Mouse (Mus musculus) hindbrain, embryonic 10.5 days (tissue): ENCODE measurements around the gene Bmper. TPM values are rescaled to one million over a fixed set of nuclear protein-coding genes. Genes with fewer than 3 reads are reported as not detected.

Experiments used
- DNase-seq: peaks from one replicate; pipeline ENCODE4 v3.0.0-alpha.2; 2017; ENCODE audit warnings: low spot score
- H3K27ac ChIP-seq: fragments of 300-500 bp; sonication (generic); 2 replicates; pipeline ENCODE4 v1.5.1; 2016; ENCODE audit warnings: mild to moderate bottlenecking, moderate library complexity
- H3K27me3 ChIP-seq: fragments of 300-500 bp; sonication (generic); 2 replicates; pipeline ENCODE4 v1.6.1; 2016; ENCODE audit warnings: mild to moderate bottlenecking; ENCODE audit not compliant: poor library complexity, insufficient read depth, severe bottlenecking
- H3K36me3 ChIP-seq: fragments of 300-500 bp; sonication (generic); 2 replicates; pipeline ENCODE4 v1.6.1; 2016; ENCODE audit warnings: mild to moderate bottlenecking, moderate library complexity
- H3K4me1 ChIP-seq: fragments of 300-500 bp; sonication (generic); replicated peaks from 2 replicates; pipeline ENCODE4 v1.6.1; 2016; ENCODE audit warnings: mild to moderate bottlenecking
- H3K4me3 ChIP-seq: fragments of 300-500 bp; sonication (generic); 2 replicates; pipeline ENCODE4 v1.5.1; 2016; ENCODE audit warnings: mild to moderate bottlenecking, moderate library complexity
- H3K9me3 ChIP-seq: fragments of 300-500 bp; sonication (generic); 2 replicates; pipeline ENCODE4 v1.6.1; 2016; ENCODE audit warnings: mild to moderate bottlenecking, moderate library complexity
- WGBS: fragments of 180-500 bp; shearing (Covaris S2); methylation state at CpG from one replicate; pipeline ENCODE4 v1.1.7; 2016; 5-methylcytosine and 5-hydroxymethylcytosine counted together
- polyA plus RNA-seq: library from polyadenylated mRNA; unstranded; fragments of >200 nt; fragmentation: Nextera tagmentation; extraction: Ambion mirVana; gene quantifications from 2 replicates; pipeline ENCODE4 v1.2.1, GENCODE M21; 2016

Bmper gene
- polyA plus RNA-seq, 1 experiment from 2014 or later: 1.6 TPM

DNA sequence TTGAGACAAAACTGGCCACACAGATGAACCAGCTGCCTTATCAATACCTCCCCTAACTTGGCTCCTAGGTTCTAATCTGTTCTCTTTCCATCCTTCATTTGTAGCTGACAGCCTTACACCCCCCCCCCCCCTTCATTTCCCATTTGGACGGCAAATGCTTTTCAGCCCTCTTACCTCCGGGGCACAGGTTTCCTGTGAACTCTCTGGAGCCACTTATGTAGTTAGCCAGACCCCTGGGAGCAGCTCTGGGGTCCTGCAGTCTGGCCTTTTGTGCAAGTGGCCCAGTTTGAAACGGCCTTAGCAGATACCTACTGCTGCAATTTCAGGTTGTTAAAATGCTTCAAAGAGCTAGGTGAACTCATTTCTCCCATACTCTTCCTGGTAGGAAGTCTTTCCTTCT, 17.6 kb upstream of the Bmper start:
- Histone ChIP-seq H3K9me3 (no peaks in the 10 kb centered on the region), H3K27ac (no peak overlapping the region), H3K4me3 (no peak overlapping the region), H3K4me1 (peaks cover 35% of the 10 kb centered on the region), H3K27me3 (peaks cover 15% of the 10 kb centered on the region), H3K36me3 (no peaks in the 10 kb centered on the region)
- WGBS: 13% methylated on average over 3 of the region's 3 CpGs
- DNase-seq: no peak

GRCm38 (mm10) chr9:23205757-23206156, 17.1 kb upstream of the Bmper start:
- Histone ChIP-seq H3K36me3 (no peaks in the 10 kb centered on the region), H3K27me3 (peaks cover 15% of the 10 kb centered on the region), H3K4me1 (peaks cover 35% of the 10 kb centered on the region), H3K27ac (no peak overlapping the region), H3K4me3 (no peak overlapping the region), H3K9me3 (no peaks in the 10 kb centered on the region)
- DNase-seq: no peak
- 88% methylated on average over 3 of the region's 3 CpGs for WGBS

GRCm38 (mm10) chr9:23206181-23206580, 16.7 kb upstream of the Bmper start:
- Histone ChIP-seq H3K4me1 (peaks cover 35% of the 10 kb centered on the region), H3K27ac (no peak overlapping the region), H3K36me3 (no peaks in the 10 kb centered on the region), H3K4me3 (no peak overlapping the region), H3K27me3 (peaks cover 15% of the 10 kb centered on the region), H3K9me3 (no peaks in the 10 kb centered on the region)
- no peak for DNase-seq
- WGBS: 88% methylated on average over 5 of the region's 5 CpGs

DNA sequence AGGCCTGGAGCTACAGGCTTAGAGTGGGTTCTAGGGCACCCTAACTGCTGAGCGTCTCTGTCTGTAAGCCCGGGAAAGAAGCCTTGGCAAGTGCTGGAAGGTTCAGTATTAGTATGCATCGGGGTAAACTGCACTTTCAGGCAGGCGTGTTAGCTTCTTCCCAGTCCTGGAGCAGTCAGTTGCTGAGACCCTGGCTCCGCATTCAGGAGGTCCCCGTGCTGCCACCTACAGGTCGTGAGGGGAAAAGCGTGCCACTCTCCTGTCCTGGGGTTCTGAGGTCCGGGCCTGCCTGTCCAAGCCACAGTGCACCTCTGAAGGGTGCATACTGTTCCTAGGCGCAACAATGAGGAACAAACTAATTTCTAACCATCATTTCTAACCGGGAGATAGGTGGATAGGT, 10.6 kb upstream of the Bmper start:
- peak; percentile 76 for DNase-seq
- H3K4me3 ChIP-seq: no peak overlapping the region
- no peaks in the 10 kb centered on the region for H3K9me3 ChIP-seq
- no peak overlapping the region for H3K27ac ChIP-seq
- 7% methylated on average over 11 of the region's 11 CpGs for WGBS
- H3K36me3 ChIP-seq: no peaks in the 10 kb centered on the region
- peaks cover 3% of the 10 kb centered on the region; the same call in 1 of the 2 replicates for H3K27me3 ChIP-seq
- H3K4me1 ChIP-seq: no peaks in the 10 kb centered on the region

- peaks cover 55% of the 10 kb centered on the region for H3K27me3 ChIP-seq
- H3K4me1 ChIP-seq: peaks cover 19% of the 10 kb centered on the region
- 51% methylated on average over 3 of the region's 3 CpGs for WGBS
- no peaks in the 10 kb centered on the region for H3K36me3 ChIP-seq
- H3K4me3 ChIP-seq: no peak overlapping the region
- DNase-seq: no peak
- H3K27ac ChIP-seq: no peak overlapping the region
- no peaks in the 10 kb centered on the region for H3K9me3 ChIP-seq
These were observed 3.1 kb upstream of the Bmper start for GRCm38 (mm10) chr9:23219754-23220153.

DNA sequence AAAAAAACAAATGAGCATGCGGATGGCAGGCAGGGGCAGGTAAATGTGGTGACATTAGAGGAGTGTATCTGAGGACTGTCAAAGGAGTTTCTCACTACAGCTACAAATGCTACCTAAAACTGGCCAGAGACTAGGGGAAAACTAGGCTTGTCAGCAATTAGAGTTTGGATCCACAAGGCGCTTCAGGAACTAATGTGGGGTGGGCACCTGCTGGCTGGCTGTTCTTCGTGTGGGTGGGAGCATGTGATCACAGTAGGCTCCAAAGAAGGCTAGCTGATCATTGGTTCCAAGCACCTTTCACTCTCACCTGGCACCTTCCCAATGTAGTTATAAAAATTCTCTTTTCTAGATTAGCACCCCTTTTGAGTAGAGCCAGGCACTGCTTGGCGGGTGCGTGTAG, 900 bp upstream of the Bmper start:
- Histone ChIP-seq H3K27ac (peak overlapping the region; percentile 86; the same call in 1 of the 2 replicates), H3K4me1 (peaks cover 19% of the 10 kb centered on the region), H3K4me3 (peak overlapping the region; percentile 78), H3K36me3 (no peaks in the 10 kb centered on the region), H3K9me3 (no peaks in the 10 kb centered on the region), H3K27me3 (peaks cover 77% of the 10 kb centered on the region)
- DNase-seq: no peak
- WGBS: 12% methylated on average over 5 of the region's 5 CpGs

GRCm38 (mm10) chr9:23222492-23222840, 410 bp upstream of the Bmper start:
- Histone ChIP-seq H3K4me3 (peak overlapping the region; percentile 78), H3K36me3 (no peaks in the 10 kb centered on the region), H3K27me3 (peaks cover 82% of the 10 kb centered on the region), H3K9me3 (no peaks in the 10 kb centered on the region), H3K27ac (peak overlapping the region; percentile 86), H3K4me1 (peaks cover 19% of the 10 kb centered on the region)
- no peak for DNase-seq
- WGBS: under 1% methylated on average over 26 of the region's 26 CpGs

DNA sequence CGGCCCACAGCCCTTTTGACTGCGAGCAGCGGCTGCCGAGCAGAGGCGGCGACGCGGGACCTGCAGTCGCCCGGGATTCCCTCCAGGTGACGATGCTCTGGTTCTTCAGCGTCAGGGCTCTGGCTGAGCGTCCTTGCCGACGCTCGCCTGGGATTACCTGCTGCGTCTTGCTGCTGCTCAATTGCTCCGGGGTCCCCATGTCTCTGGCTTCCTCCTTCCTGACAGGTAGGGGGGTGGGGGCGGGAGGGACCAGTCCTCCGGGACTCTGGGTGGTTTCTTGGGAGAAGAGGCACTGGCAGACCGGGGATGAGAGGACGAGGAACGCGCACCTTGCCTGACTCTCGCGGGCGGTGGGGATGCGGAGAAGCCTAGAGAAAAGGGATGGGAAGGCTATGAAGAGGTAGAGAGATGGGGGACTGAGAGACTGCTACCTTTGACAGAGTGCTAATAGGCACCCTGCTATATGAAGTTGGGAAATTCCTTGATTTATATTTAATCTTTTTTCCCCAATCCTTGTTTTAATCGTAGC, 737 bp downstream of the Bmper start:
- no peak for DNase-seq

DNA sequence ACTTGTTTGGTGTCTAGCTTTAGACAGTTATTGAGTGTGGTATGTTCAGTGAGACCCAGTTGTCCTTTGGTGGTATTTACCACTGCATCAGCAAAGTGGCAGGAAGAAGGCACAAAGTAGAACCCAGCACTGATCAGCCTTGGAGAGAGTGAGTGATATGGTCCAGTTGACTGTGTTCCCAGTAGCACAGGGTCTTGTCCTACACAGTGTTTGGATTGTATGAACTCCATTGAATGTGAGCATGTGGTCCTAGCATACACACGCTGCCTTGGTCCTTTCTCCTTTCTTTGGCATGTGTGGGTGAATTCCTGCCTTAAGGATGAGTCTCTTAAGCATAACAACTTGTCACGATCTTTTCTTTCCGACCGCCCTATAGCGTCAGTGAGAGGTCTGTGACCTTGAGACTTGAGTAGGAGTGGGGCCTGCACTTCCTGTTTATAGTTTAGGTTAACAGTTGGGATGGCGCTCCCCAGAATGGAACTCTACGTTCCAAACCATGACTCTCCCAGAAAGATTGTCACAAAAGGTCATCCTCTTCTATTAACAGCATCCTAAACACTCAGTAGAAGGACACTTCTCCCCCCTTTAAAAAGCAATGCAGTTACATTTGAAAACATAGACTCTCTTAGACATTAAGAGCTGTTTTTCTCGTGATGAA, 10.7 kb downstream of the Bmper start:
- Histone ChIP-seq H3K27ac (no peak overlapping the region), H3K9me3 (no peaks in the 10 kb centered on the region), H3K36me3 (no peaks in the 10 kb centered on the region), H3K4me3 (no peak overlapping the region), H3K27me3 (no peaks in the 10 kb centered on the region), H3K4me1 (peaks cover 5% of the 10 kb centered on the region)
- 67% methylated on average over 8 of the region's 8 CpGs for WGBS
- DNase-seq: no peak

More for the DNA sequence above, 737 bp downstream of the Bmper start:
- Histone ChIP-seq H3K27ac (peak overlapping the region; percentile 86), H3K36me3 (no peaks in the 10 kb centered on the region), H3K27me3 (peaks cover 88% of the 10 kb centered on the region), H3K4me3 (peak overlapping the region; percentile 78), H3K9me3 (no peaks in the 10 kb centered on the region), H3K4me1 (peaks cover 19% of the 10 kb centered on the region)
- WGBS: under 1% methylated on average over 29 of the region's 29 CpGs

- DNase-seq: no peak
- Histone ChIP-seq H3K36me3 (no peaks in the 10 kb centered on the region), H3K9me3 (no peaks in the 10 kb centered on the region), H3K27me3 (no peaks in the 10 kb centered on the region), H3K27ac (no peak overlapping the region), H3K4me1 (peaks cover 5% of the 10 kb centered on the region), H3K4me3 (no peak overlapping the region)
- 66% methylated on average over 6 of the region's 6 CpGs for WGBS
These were observed 12.6 kb downstream of the Bmper start for GRCm38 (mm10) chr9:23235368-23236002.

DNA sequence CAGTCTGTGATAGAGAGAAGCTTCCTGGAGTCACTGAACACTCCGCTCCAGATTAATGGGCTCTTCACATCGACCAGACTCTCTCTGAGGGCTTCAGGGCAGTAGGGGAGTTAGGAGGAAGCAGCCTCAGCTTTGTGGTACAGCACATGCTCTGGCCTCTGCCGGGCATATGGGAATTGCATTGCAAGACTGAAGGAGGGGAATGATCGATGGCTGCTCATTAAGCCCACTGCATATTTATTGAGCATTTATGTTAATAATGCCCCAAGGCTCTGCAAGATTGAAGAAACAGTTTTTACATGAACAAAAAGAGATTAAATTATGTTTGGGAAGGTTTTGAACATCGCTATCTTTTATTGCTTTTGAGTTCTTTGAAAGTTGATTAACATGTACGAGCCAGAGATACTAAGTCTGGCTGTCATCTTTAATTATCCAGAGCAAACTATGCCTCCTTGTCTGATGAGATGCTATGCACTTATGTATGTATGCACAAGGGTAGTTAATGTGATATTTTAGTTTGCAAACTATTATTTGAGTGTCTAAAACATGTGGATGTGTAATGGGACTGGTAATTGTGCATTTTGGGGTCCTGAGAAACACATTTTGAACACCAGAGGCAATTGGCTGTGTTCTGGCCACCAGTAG, 13.9 kb downstream of the Bmper start:
- Histone ChIP-seq H3K36me3 (no peaks in the 10 kb centered on the region), H3K4me1 (peaks cover 5% of the 10 kb centered on the region), H3K27me3 (peaks cover 3% of the 10 kb centered on the region; the same call in 1 of the 2 replicates), H3K9me3 (no peaks in the 10 kb centered on the region), H3K4me3 (no peak overlapping the region), H3K27ac (no peak overlapping the region)
- no peak for DNase-seq
- WGBS: 73% methylated on average over 6 of the region's 6 CpGs

DNA sequence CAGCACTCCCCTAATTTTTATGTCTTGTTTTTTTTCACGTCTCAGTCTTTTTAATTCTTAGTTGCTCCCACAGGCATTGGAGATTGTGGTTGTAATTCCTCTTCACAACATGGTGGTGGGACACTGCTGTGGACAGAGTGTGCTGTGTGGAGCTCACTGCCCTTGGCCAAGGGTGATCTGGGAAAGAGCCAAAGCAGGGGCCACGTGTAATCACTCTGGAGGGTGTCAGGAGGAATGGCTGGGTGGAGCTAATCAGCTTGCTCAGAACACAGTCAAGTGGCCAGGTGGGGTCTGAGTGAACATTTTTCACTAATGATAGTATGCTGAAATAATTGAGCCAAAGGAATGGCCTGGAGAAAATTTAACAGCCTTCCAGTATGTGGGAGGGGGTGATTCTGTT, 16.1 kb downstream of the Bmper start:
- peaks cover 3% of the 10 kb centered on the region; the same call in 1 of the 2 replicates for H3K27me3 ChIP-seq
- 71% methylated on average over 2 of the region's 2 CpGs for WGBS
- DNase-seq: no peak
- H3K9me3 ChIP-seq: no peaks in the 10 kb centered on the region
- H3K4me3 ChIP-seq: no peak overlapping the region
- H3K27ac ChIP-seq: no peak overlapping the region
- peaks cover 12% of the 10 kb centered on the region for H3K4me1 ChIP-seq
- no peaks in the 10 kb centered on the region for H3K36me3 ChIP-seq

DNA sequence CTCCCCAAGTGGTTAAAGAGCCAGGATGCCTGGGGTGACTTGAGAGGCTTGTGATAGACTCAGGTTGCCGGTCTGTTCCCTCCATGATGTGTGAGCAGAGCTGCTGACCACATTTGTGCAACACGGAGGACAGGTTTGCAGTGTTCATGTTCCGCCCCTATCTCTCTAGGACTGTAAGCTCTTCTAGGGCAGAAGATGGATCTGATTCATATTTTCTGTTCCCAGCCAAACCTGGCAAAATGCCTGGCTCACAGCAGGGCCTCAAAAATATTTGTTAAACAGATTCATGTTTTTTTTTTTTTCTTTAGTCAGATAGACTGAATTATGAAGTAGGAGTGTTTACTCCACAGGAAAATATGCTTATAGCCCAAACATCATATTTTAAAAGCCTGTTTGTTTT, 20.0 kb downstream of the Bmper start:
- WGBS: 81% methylated on average over 3 of the region's 3 CpGs
- no peaks in the 10 kb centered on the region for H3K36me3 ChIP-seq
- H3K27ac ChIP-seq: no peak overlapping the region
- H3K9me3 ChIP-seq: no peaks in the 10 kb centered on the region
- no peak for DNase-seq
- peaks cover 28% of the 10 kb centered on the region for H3K27me3 ChIP-seq
- peaks cover 9% of the 10 kb centered on the region for H3K4me1 ChIP-seq
- H3K4me3 ChIP-seq: no peak overlapping the region
